Mouse (Mus musculus) testis, adult 2 months (tissue): ENCODE data around the gene Cux1. TPM values are rescaled to one million over a fixed set of nuclear protein-coding genes. Genes with fewer than 3 reads are reported as not detected.

ENCODE experiments used
- H3K27ac ChIP-seq: fragments of 200-500 bp; 2 replicates; pipeline ENCODE4 v1.5.1; 2012; ENCODE audit warnings: low read depth, low read length; ENCODE audit not compliant: control insufficient read depth, insufficient read depth
- H3K27me3 ChIP-seq: fragments of 200-500 bp; 2 replicates; pipeline ENCODE4 v1.6.1; 2012; ENCODE audit warnings: mild to moderate bottlenecking, low read length, moderate library complexity; ENCODE audit not compliant: control insufficient read depth, insufficient read depth
- H3K36me3 ChIP-seq: fragments of 200-500 bp; 2 replicates; pipeline ENCODE4 v1.6.1; 2012; ENCODE audit warnings: mild to moderate bottlenecking, low read length; ENCODE audit not compliant: control insufficient read depth, insufficient read depth
- H3K4me1 ChIP-seq: fragments of 200-500 bp; 2 replicates; pipeline ENCODE4 v1.6.1; 2012; ENCODE audit warnings: low read length; ENCODE audit not compliant: control insufficient read depth, insufficient read depth
- H3K4me3 ChIP-seq: fragments of 200-500 bp; 2 replicates; pipeline ENCODE4 v1.5.1; 2012; ENCODE audit warnings: low read depth, mild to moderate bottlenecking, low read length, moderate library complexity, mixed read lengths; ENCODE audit not compliant: control insufficient read depth
- CTCF ChIP-seq: fragments of 200-500 bp; IDR thresholded peaks from 2 replicates; pipeline ENCODE4 v1.5.1; 2012; ENCODE audit warnings: low read depth, mild to moderate bottlenecking, inconsistent platforms, low read length, moderate library complexity; ENCODE audit not compliant: control insufficient read depth, insufficient read depth, insufficient replicate concordance
- POLR2A ChIP-seq: fragments of 200-500 bp; IDR thresholded peaks from 2 replicates; pipeline ENCODE4 v1.6.1; 2012; ENCODE audit warnings: low read depth, mild to moderate bottlenecking, inconsistent platforms, low read length, moderate library complexity; ENCODE audit not compliant: control insufficient read depth
- polyA plus RNA-seq: library from polyadenylated mRNA; depleted of rRNA; stranded (reverse); fragments of >200 nt; gene quantifications from 2 replicates; pipeline ENCODE4 v1.2.3, GENCODE M21; 2012

Cux1 gene
- polyA plus RNA-seq, 1 experiment: 88.7 TPM

GRCm38 (mm10) chr5:136533371-136534276 lies 33.7 kb downstream of the Cux1 start:
- Histone ChIP-seq H3K4me3 (no peak overlapping the region), H3K27ac (no peak overlapping the region), H3K27me3 (no peaks in the 10 kb centered on the region), H3K4me1 (no peaks in the 10 kb centered on the region), H3K36me3 (no peaks in the 10 kb centered on the region)
- no peak for TF ChIP-seq CTCF
- no peak for TF ChIP-seq POLR2A

- H3K4me3 ChIP-seq: no peak overlapping the region
- no peaks in the 10 kb centered on the region for H3K27me3 ChIP-seq
- TF ChIP-seq CTCF (no peak), POLR2A (no peak)
- no peaks in the 10 kb centered on the region for H3K4me1 ChIP-seq
- H3K27ac ChIP-seq: no peak overlapping the region
- no peaks in the 10 kb centered on the region for H3K36me3 ChIP-seq
These were observed 35.5 kb downstream of the Cux1 start for GRCm38 (mm10) chr5:136531674-136532365.

DNA sequence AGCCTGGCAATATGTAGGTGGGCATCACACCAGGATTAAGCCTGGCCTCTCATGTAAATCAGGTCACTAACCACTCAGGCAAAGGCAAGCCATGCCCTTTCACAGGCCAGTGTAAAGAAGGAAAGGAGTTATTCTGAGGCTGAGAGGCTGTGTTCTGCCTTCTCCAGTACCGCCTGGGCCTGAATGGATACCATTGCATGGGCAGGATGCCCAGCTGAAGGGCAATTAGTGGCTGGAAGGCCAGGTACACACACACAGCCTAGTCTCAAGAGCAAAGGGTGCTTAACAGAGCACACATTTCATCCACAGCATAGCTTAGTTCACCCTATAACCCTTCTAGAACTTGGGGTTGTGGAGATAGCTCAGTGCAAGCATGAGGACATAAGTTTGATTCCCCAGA lies 36.4 kb downstream of the Cux1 start:
- no peaks in the 10 kb centered on the region for H3K36me3 ChIP-seq
- H3K4me1 ChIP-seq: no peaks in the 10 kb centered on the region
- H3K4me3 ChIP-seq: no peak overlapping the region
- TF ChIP-seq CTCF (no peak), POLR2A (no peak)
- no peak overlapping the region for H3K27ac ChIP-seq
- no peaks in the 10 kb centered on the region for H3K27me3 ChIP-seq

DNA sequence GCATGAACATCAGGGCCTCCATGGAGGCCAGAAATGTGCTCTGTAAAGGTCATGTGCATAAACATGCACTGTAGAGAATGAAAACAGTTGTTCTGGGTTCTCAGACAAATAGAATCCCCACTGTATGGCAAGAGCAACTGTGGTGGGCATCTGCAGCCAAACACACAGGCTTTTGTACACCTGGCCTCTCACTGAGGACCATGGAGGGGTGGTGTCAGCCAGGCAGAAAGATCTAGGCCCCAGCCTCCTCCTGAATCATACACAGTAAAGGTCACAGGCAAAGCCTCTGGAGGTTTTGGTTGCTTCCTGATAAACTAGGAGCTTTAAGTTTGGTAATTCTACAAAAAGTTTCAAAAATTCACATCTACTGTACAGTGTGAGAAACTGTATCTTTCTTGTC lies 38.1 kb downstream of the Cux1 start:
- Histone ChIP-seq H3K27me3 (no peaks in the 10 kb centered on the region), H3K27ac (no peak overlapping the region), H3K36me3 (no peaks in the 10 kb centered on the region), H3K4me1 (no peaks in the 10 kb centered on the region), H3K4me3 (no peak overlapping the region)
- no peak for TF ChIP-seq CTCF
- no peak for TF ChIP-seq POLR2A

GRCm38 (mm10) chr5:136527871-136528270 lies 39.4 kb downstream of the Cux1 start:
- TF ChIP-seq CTCF (no peak), POLR2A (no peak)
- no peaks in the 10 kb centered on the region for H3K27me3 ChIP-seq
- H3K4me3 ChIP-seq: no peak overlapping the region
- no peaks in the 10 kb centered on the region for H3K36me3 ChIP-seq
- no peak overlapping the region for H3K27ac ChIP-seq
- peaks cover under 1% of the 10 kb centered on the region; the same call in 1 of the 2 replicates for H3K4me1 ChIP-seq

DNA sequence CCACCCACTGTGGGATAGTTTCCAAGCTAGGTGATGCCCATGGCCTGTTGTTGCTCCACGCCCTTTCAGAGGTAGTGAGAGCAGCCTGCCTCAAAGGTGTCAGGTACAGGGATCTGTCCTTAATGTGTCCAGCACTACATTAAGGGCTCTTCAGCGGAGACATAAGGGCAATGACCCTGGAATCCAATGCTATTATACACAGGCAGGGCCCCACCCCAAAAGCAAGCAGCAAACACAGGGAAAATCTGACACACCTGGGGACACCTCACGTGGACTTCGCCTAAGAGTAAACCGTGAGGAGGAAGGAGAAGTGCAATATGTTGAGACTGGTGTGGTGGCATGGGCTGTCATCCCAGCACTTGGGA lies 40.8 kb downstream of the Cux1 start:
- H3K4me3 ChIP-seq: no peak overlapping the region
- TF ChIP-seq POLR2A: no peak
- no peak for TF ChIP-seq CTCF
- no peak overlapping the region for H3K27ac ChIP-seq
- no peaks in the 10 kb centered on the region for H3K27me3 ChIP-seq
- H3K36me3 ChIP-seq: no peaks in the 10 kb centered on the region
- peaks cover 2% of the 10 kb centered on the region; the same call in 1 of the 2 replicates for H3K4me1 ChIP-seq

- Histone ChIP-seq H3K4me3 (no peak overlapping the region), H3K4me1 (peaks cover 2% of the 10 kb centered on the region; the same call in 1 of the 2 replicates), H3K27ac (no peak overlapping the region), H3K36me3 (no peaks in the 10 kb centered on the region), H3K27me3 (no peaks in the 10 kb centered on the region)
- no peak for TF ChIP-seq CTCF
- TF ChIP-seq POLR2A: no peak
These were observed 41.3 kb downstream of the Cux1 start for GRCm38 (mm10) chr5:136525896-136526544.
